In genomic region chr3:121429469-121429868, GRCm38 (mm10) we compare ENCODE assay signal across 10 mouse cellular contexts. TPM values are rescaled to one million over a fixed set of nuclear protein-coding genes. Genes with fewer than 3 reads are reported as not detected.
DNase-seq lines count a peak whose midpoint lies in the region; ATAC-seq and TF ChIP-seq lines count a peak whose summit lies in the region.
"Had no signal": no experiment of that assay in that cellular context is flagged by ENCODE, and none has a peak within 500 bp of the region (broad histone marks: within the 10 kb centered on the region; RNA-seq: fewer than 3 reads in every experiment).

No protein-coding gene starts in this region.

- peak overlapping the region; percentile 88 for H3K4me3 ChIP-seq in kidney, embryonic 16.5 days (ENCODE audit: low read length)
- peak overlapping the region; percentile 90; the same call in 1 of the 2 replicates for H3K4me3 ChIP-seq in forebrain, embryonic 11.5 days (ENCODE audit: low read depth, low read length)
- H3K4me3 ChIP-seq in limb, embryonic 12.5 days (replicated peaks) = peak overlapping the region; percentile 5; the same call in 1 of the 2 replicates
- peak overlapping the region; percentile 21; the same call in 1 of the 2 replicates for H3K4me3 ChIP-seq in olfactory bulb, adult 2 months (ENCODE audit: insufficient read depth, low read depth, low read length)
- no peak overlapping the region; the same call in 1 of the 2 replicates for H3K4me3 ChIP-seq in layer of hippocampus, adult 2 months
- H3K4me3 ChIP-seq: left cerebral cortex, adult 2 months had no signal

- H3K4me1 ChIP-seq in kidney, embryonic 16.5 days (ENCODE audit: insufficient read depth, low read length) = peaks cover 46% of the 10 kb centered on the region
- H3K4me1 ChIP-seq in forebrain, embryonic 11.5 days (replicated peaks; ENCODE audit: control insufficient read depth, insufficient read depth, low read length) = peaks cover 20% of the 10 kb centered on the region
- peaks cover 64% of the 10 kb centered on the region for H3K4me1 ChIP-seq in limb, embryonic 12.5 days (replicated peaks)
- peaks cover 16% of the 10 kb centered on the region for H3K4me1 ChIP-seq in olfactory bulb, adult 2 months (ENCODE audit: control insufficient read depth, insufficient read depth, low read length)

- H3K9ac ChIP-seq in kidney, embryonic 16.5 days (replicated peaks; ENCODE audit: low read length) = 0 out of 2 replicates have a peak overlapping the region, but pooled peaks have one; percentile 19
- no peak overlapping the region for H3K9ac ChIP-seq in forebrain, embryonic 11.5 days (ENCODE audit: low read length)
- no peak overlapping the region for H3K9ac ChIP-seq in limb, embryonic 12.5 days (replicated peaks)

- no peaks in the 10 kb centered on the region for H3K36me3 ChIP-seq in kidney, embryonic 16.5 days (ENCODE audit: insufficient read depth, low read length)
- H3K36me3 ChIP-seq in forebrain, embryonic 11.5 days (ENCODE audit: control insufficient read depth, insufficient read depth, low read length) = no peaks in the 10 kb centered on the region
- peaks cover 6% of the 10 kb centered on the region; the same call in 1 of the 2 replicates for H3K36me3 ChIP-seq in limb, embryonic 12.5 days
- H3K36me3 ChIP-seq: G1E had no signal

- peak overlapping the region; percentile 89 for H3K4me2 ChIP-seq in kidney, embryonic 16.5 days (replicated peaks; ENCODE audit: low read depth, low read length)
- peak overlapping the region; percentile 62 for H3K4me2 ChIP-seq in forebrain, embryonic 11.5 days (ENCODE audit: low read depth, low read length, severe bottlenecking)
- peak overlapping the region; percentile 85 for H3K4me2 ChIP-seq in limb, embryonic 12.5 days

- ATAC-seq in kidney, embryonic 16.5 days (ENCODE audit: low FRiP score, low TSS enrichment) = no peak
- no peak for ATAC-seq in forebrain, embryonic 11.5 days (replicated peaks; ENCODE audit: low FRiP score)
- ATAC-seq in limb, embryonic 12.5 days (ENCODE audit: insufficient number of reproducible peaks, insufficient read depth, low FRiP score, low TSS enrichment, low read depth) = no peak

- 53% methylated on average over 3 of the region's 3 CpGs for WGBS in kidney, embryonic 16.5 days
- 41% methylated on average over 3 of the region's 3 CpGs for WGBS in forebrain, embryonic 11.5 days
- 77% methylated on average over 3 of the region's 3 CpGs for WGBS in limb, embryonic 12.5 days
- WGBS in olfactory bulb, adult 2 months = 24% methylated on average over 3 of the region's 3 CpGs

- no peaks in the 10 kb centered on the region for H3K9me3 ChIP-seq in kidney, embryonic 16.5 days (ENCODE audit: low read length)
- H3K9me3 ChIP-seq in forebrain, embryonic 11.5 days (ENCODE audit: control insufficient read depth, low read length) = no peaks in the 10 kb centered on the region
- H3K9me3 ChIP-seq in limb, embryonic 12.5 days = no peaks in the 10 kb centered on the region

- no peaks in the 10 kb centered on the region for H3K27me3 ChIP-seq in kidney, embryonic 16.5 days (ENCODE audit: insufficient read depth, low read length)
- H3K27me3 ChIP-seq in forebrain, embryonic 11.5 days (ENCODE audit: control insufficient read depth, insufficient read depth, low read length) = no peaks in the 10 kb centered on the region; the same call in 1 of the 2 replicates
- no peaks in the 10 kb centered on the region for H3K27me3 ChIP-seq in limb, embryonic 12.5 days

- DNase-seq in kidney, adult 11 months = no peak
- DNase-seq in forebrain, embryonic 11.5 days (ENCODE audit: low spot score) = no peak
- no peak for DNase-seq in layer of hippocampus, adult 2 months (ENCODE audit: low spot score in 2 of 2)
- no peak for DNase-seq in cerebellum, postnatal 10 days
- DNase-seq in gastrocnemius, adult 18-20 months (ENCODE audit: low spot score) = no peak

- no peak for TF ChIP-seq POLR2A in olfactory bulb, adult 2 months (IDR thresholded peaks at IDR 0.05; ENCODE audit: insufficient read depth, low read depth, low read length)

- H3K27ac ChIP-seq in kidney, embryonic 16.5 days (ENCODE audit: low read length) = 0 out of 2 replicates have a peak overlapping the region, but pooled peaks have one; percentile 24
- H3K27ac ChIP-seq in forebrain, embryonic 11.5 days (ENCODE audit: low read depth, low read length) = no peak overlapping the region
- no peak overlapping the region for H3K27ac ChIP-seq in limb, embryonic 12.5 days
- no peak overlapping the region for H3K27ac ChIP-seq in olfactory bulb, adult 2 months (ENCODE audit: insufficient read depth, low read depth, low read length)
- no peak overlapping the region for H3K27ac ChIP-seq in layer of hippocampus, adult 2 months
- H3K27ac ChIP-seq: left cerebral cortex, adult 2 months had no signal

- no peak for TF ChIP-seq CTCF in olfactory bulb, adult 2 months (IDR thresholded peaks at IDR 0.05; ENCODE audit: insufficient read depth, low read depth, low read length)
- no peak for TF ChIP-seq CTCF in layer of hippocampus, adult 2 months (conservative IDR thresholded peaks at IDR 0.05)

RNA-seq across cellular contexts. Expression of gene Cnn3, which starts 3.2 kb away (rescaled TPM):
- 620 and 668 TPM in 2 replicates for polyA plus RNA-seq in kidney, embryonic 16.5 days (2015; fragmentation: Nextera tagmentation; extraction: Ambion mirVana)
- 954 and 974 TPM in 2 replicates for polyA plus RNA-seq in forebrain, embryonic 11.5 days (2014; fragmentation: Nextera tagmentation; extraction: Ambion mirVana)
- 852 and 858 TPM in 2 replicates for polyA plus RNA-seq in limb, embryonic 12.5 days (2016; fragmentation: Nextera tagmentation; extraction: Ambion mirVana)
- polyA plus RNA-seq in olfactory bulb, adult 2 months (2012; ENCODE audit: insufficient read depth, insufficient read length, low replicate concordance, missing spikeins) = not detected in 2 replicates
- 100 to 1,000 TPM in 1 of 2 experiments, 10 to 100 TPM in 1; 100.0 to 108 TPM for total RNA-seq in layer of hippocampus, adult 2 months (2021)
- 10 to 100 TPM; 15.2 to 21.6 TPM for total RNA-seq in gastrocnemius, adult 18-20 months (2021)
- polyA plus RNA-seq: G1E had no signal
